Mouse (Mus musculus) spleen, adult 2 months (tissue): ENCODE data around the gene Gm5800. TPM values are rescaled to one million over a fixed set of nuclear protein-coding genes. Genes with fewer than 3 reads are reported as not detected.

Source experiments
- DNase-seq, 2 experiments: peaks; one replicate each; pipeline versions ENCODE4 v3.0.0 to v3.0.0-alpha.2; 2012 to 2021; ENCODE audit warnings: low spot score in 2 of 2, low read depth in 1 of 2
- H3K27ac ChIP-seq: fragments of 200-500 bp; 2 replicates; pipeline ENCODE4 v1.5.1; 2012; ENCODE audit warnings: low read length, inconsistent platforms; ENCODE audit not compliant: insufficient read depth
- H3K27me3 ChIP-seq: fragments of 200-500 bp; 2 replicates; pipeline ENCODE4 v1.6.1; 2012; ENCODE audit warnings: mild to moderate bottlenecking, moderate library complexity, low read length, inconsistent platforms; ENCODE audit not compliant: control insufficient read depth, insufficient read depth
- H3K36me3 ChIP-seq: fragments of 200-500 bp; 2 replicates; pipeline ENCODE4 v1.6.1; 2012; ENCODE audit warnings: mild to moderate bottlenecking, low read length, inconsistent platforms; ENCODE audit not compliant: control insufficient read depth, insufficient read depth
- H3K4me1 ChIP-seq: fragments of 200-500 bp; 2 replicates; pipeline ENCODE4 v1.6.1; 2011; ENCODE audit warnings: inconsistent platforms; ENCODE audit not compliant: control insufficient read depth, insufficient read depth, insufficient read length
- H3K4me3 ChIP-seq: fragments of 200-500 bp; 2 replicates; pipeline ENCODE4 v1.5.1; 2011; ENCODE audit warnings: mild to moderate bottlenecking, inconsistent platforms; ENCODE audit not compliant: insufficient read depth, insufficient read length; ENCODE audit errors: extremely low read depth
- CTCF ChIP-seq: fragments of 200-500 bp; IDR thresholded peaks from 2 replicates; pipeline ENCODE4 v1.5.1; 2011; ENCODE audit warnings: mild to moderate bottlenecking, inconsistent platforms; ENCODE audit not compliant: insufficient read depth, insufficient read length, insufficient replicate concordance; ENCODE audit errors: extremely low read depth
- POLR2A ChIP-seq: fragments of 200-500 bp; IDR thresholded peaks from 2 replicates; pipeline ENCODE4 v1.6.1; 2011; ENCODE audit warnings: low read depth, low read length, inconsistent platforms
- WGBS: fragments of 180-500 bp; shearing (Covaris S2); methylation state at CpG from one replicate; pipeline ENCODE4 v1.1.7; 2018; 5-methylcytosine and 5-hydroxymethylcytosine counted together
- polyA plus RNA-seq: library from polyadenylated mRNA; depleted of rRNA; stranded (reverse); fragments of >200 nt; gene quantifications from 2 replicates; pipeline ENCODE4 v1.2.3, GENCODE M21; 2012; rRNA removed

Gene Gm5800
- polyA plus RNA-seq, 1 experiment: not detected

DNA sequence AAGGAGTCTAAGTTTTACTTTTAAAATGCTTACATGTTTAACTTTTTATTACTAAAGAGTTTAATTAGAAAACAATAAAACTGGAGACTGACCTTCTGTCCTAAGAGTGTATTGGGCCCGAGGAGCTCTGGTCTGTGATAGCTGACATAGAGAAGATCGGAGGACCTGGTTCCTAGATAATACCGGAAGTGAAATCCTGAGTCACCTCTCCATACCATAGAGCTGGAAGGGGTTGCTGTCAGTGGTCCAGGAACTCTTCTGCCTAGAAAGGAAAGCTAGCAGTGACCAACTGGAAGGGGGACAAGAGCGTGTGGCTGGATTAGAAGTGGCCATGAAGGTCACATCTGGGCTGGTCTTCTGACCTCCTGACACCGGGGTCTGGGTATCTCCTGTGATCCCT is 39.7 kb downstream of the Gm5800 start:
- WGBS: 86% methylated on average over 5 of the region's 5 CpGs
- TF ChIP-seq CTCF: no peak
- TF ChIP-seq POLR2A: no peak
- Histone ChIP-seq H3K4me1 (no peaks in the 10 kb centered on the region), H3K27me3 (no peaks in the 10 kb centered on the region), H3K36me3 (no peaks in the 10 kb centered on the region), H3K27ac (no peak overlapping the region), H3K4me3 (no peak overlapping the region)
- no peak for DNase-seq

Other genes with a start within 250 kb of the Gm5800 start
- not detected in 2 replicates for gene Gm5622, start 164.4 kb downstream of the Gm5800 start, polyA plus RNA-seq
- gene Gm17175, start 143.1 kb downstream of the Gm5800 start, polyA plus RNA-seq: not detected in 2 replicates
- gene Gm17174, start 125.0 kb downstream of the Gm5800 start, polyA plus RNA-seq: not detected in 2 replicates
- gene Gm17078, start 105.9 kb downstream of the Gm5800 start, polyA plus RNA-seq: not detected in 2 replicates
- not detected in 2 replicates for gene Gm4181, start 81.5 kb downstream of the Gm5800 start, polyA plus RNA-seq
- gene Gm17079, start 21.7 kb downstream of the Gm5800 start, polyA plus RNA-seq: not detected in 2 replicates
- not detected in 2 replicates for gene Ang4, start 56.4 kb upstream of the Gm5800 start, polyA plus RNA-seq
- gene AY358078, start 82.9 kb upstream of the Gm5800 start, polyA plus RNA-seq: not detected in 2 replicates
- gene Ear6, start 136.5 kb upstream of the Gm5800 start, polyA plus RNA-seq: 3.9 and 15.5 TPM in 2 replicates
- 24.9 and 34.9 TPM in 2 replicates for gene Mettl17, start 167.7 kb upstream of the Gm5800 start, polyA plus RNA-seq
- gene Slc39a2, start 175.7 kb upstream of the Gm5800 start, polyA plus RNA-seq: 0.75 and 0.81 TPM in 2 replicates
- gene Ndrg2, start 197.0 kb upstream of the Gm5800 start, polyA plus RNA-seq: 19.2 and 21.0 TPM in 2 replicates
- not detected in 2 replicates for gene Tppp2, start 201.2 kb upstream of the Gm5800 start, polyA plus RNA-seq
- not detected in 2 replicates for gene Rnase13, start 205.6 kb upstream of the Gm5800 start, polyA plus RNA-seq